Comparison of ENCODE assay signal across 8 mouse cellular contexts in genomic region chr11:70451797-70452498, GRCm38 (mm10). TPM values are rescaled to one million over a fixed set of nuclear protein-coding genes. Genes with fewer than 3 reads are reported as not detected.
DNase-seq lines count a peak whose midpoint lies in the region; ATAC-seq lines count a peak whose summit lies in the region.

TSS of gene Med11 (plus strand) at chr11:70451919.

- peak within 1 kb of the TSS; percentile 88 for H3K9ac ChIP-seq in heart, embryonic 13.5 days
- peak within 1 kb of the TSS; percentile 80 for H3K9ac ChIP-seq in liver, embryonic 12.5 days
- peak within 1 kb of the TSS; percentile 67 for H3K9ac ChIP-seq in stomach, embryonic 15.5 days

- no peaks in the 10 kb centered on the region; the same call in 1 of the 2 replicates for H3K4me1 ChIP-seq in brown adipose tissue, adult 24 weeks (ENCODE audit: control insufficient read depth, insufficient read depth, insufficient read length, low read length)
- H3K4me1 ChIP-seq in heart, embryonic 13.5 days: peaks cover 13% of the 10 kb centered on the region
- H3K4me1 ChIP-seq in liver, embryonic 12.5 days: peaks cover 21% of the 10 kb centered on the region
- peaks cover 6% of the 10 kb centered on the region; the same call in 1 of the 2 replicates for H3K4me1 ChIP-seq in stomach, embryonic 15.5 days

- no peaks in the 10 kb centered on the region for H3K9me3 ChIP-seq in heart, embryonic 13.5 days
- no peaks in the 10 kb centered on the region for H3K9me3 ChIP-seq in liver, embryonic 12.5 days (replicated peaks)
- no peaks in the 10 kb centered on the region for H3K9me3 ChIP-seq in stomach, embryonic 15.5 days

- H3K36me3 ChIP-seq in heart, embryonic 13.5 days: peaks cover 24% of the 10 kb centered on the region
- H3K36me3 ChIP-seq in liver, embryonic 12.5 days: peaks cover 13% of the 10 kb centered on the region
- no peaks in the 10 kb centered on the region for H3K36me3 ChIP-seq in stomach, embryonic 15.5 days

- no peaks in the 10 kb centered on the region for H3K27me3 ChIP-seq in heart, embryonic 13.5 days (replicated peaks)
- no peaks in the 10 kb centered on the region for H3K27me3 ChIP-seq in liver, embryonic 12.5 days (replicated peaks)
- no peaks in the 10 kb centered on the region for H3K27me3 ChIP-seq in stomach, embryonic 15.5 days (replicated peaks)

- H3K27ac ChIP-seq in brown adipose tissue, adult 24 weeks (replicated peaks; ENCODE audit: low read depth, low read length): peak within 1 kb of the TSS; percentile 98
- H3K27ac ChIP-seq in heart, embryonic 13.5 days (replicated peaks): peak within 1 kb of the TSS; percentile 95
- peak within 1 kb of the TSS; percentile 92 for H3K27ac ChIP-seq in liver, embryonic 12.5 days
- peak within 1 kb of the TSS; percentile 98 for H3K27ac ChIP-seq in stomach, embryonic 15.5 days

- peak within 1 kb of the TSS; percentile 79 for H3K4me3 ChIP-seq in brown adipose tissue, adult 24 weeks (ENCODE audit: insufficient read depth, low read depth, low read length)
- H3K4me3 ChIP-seq in heart, embryonic 13.5 days: peak within 1 kb of the TSS; percentile 68
- H3K4me3 ChIP-seq in liver, embryonic 12.5 days: peak within 1 kb of the TSS; percentile 78
- peak within 1 kb of the TSS; percentile 69 for H3K4me3 ChIP-seq in stomach, embryonic 15.5 days (replicated peaks)

- peak within 1 kb of the TSS; percentile 72 for H3K4me2 ChIP-seq in heart, embryonic 13.5 days
- H3K4me2 ChIP-seq in liver, embryonic 12.5 days: peak within 1 kb of the TSS; percentile 77
- H3K4me2 ChIP-seq in stomach, embryonic 15.5 days: peak within 1 kb of the TSS; percentile 76

- peak; percentile 96 for DNase-seq in CD4-positive, CD25-positive, alpha-beta regulatory T cell, adult 2 months (ENCODE audit: low read depth, low spot score)
- peak; percentile 80 for DNase-seq in fat pad, adult 2 months (ENCODE audit: extremely low read depth, low read depth, low spot score)
- DNase-seq in kidney, postnatal 10 days: peak; percentile 99
- peak; percentile 94 for DNase-seq in natural killer cell, adult 2 months (ENCODE audit: low spot score in 2 of 2)

- WGBS in heart, embryonic 13.5 days: under 1% methylated on average over 46 of the region's 46 CpGs
- under 1% methylated on average over 46 of the region's 46 CpGs for WGBS in liver, embryonic 12.5 days (ENCODE audit: insufficient replicate concordance)
- under 1% methylated on average over 46 of the region's 46 CpGs for WGBS in stomach, embryonic 15.5 days

- ATAC-seq in heart, embryonic 13.5 days (ENCODE audit: extremely low read depth, insufficient number of reproducible peaks, low FRiP score, low TSS enrichment): peak; percentile 97
- peak; percentile 97 for ATAC-seq in liver, embryonic 12.5 days
- ATAC-seq in stomach, embryonic 15.5 days (ENCODE audit: insufficient read depth, low FRiP score, low read depth): peak; percentile 98

RNA-seq across cellular contexts. Expression of gene Med11, which starts in this region (rescaled TPM):
- polyA plus RNA-seq in brown adipose tissue, adult 24 weeks (2012; ENCODE audit: insufficient read depth, insufficient read length, missing spikeins): 15.0 and 16.7 TPM in 2 replicates
- 25.5 and 26.2 TPM in 2 replicates for polyA plus RNA-seq in heart, embryonic 13.5 days (2015; fragmentation: Nextera tagmentation; extraction: Ambion mirVana)
- polyA plus RNA-seq in liver, embryonic 12.5 days (2016; fragmentation: Nextera tagmentation; extraction: Ambion mirVana): 19.7 and 21.7 TPM in 2 replicates
- polyA plus RNA-seq in stomach, embryonic 15.5 days (2015; fragmentation: Nextera tagmentation; extraction: Ambion mirVana): 36.1 and 40.6 TPM in 2 replicates

Comparison
In these comparisons a context has a peak if more than half of its experiments do, and no peak if none do; other contexts are left out.
1. Peak in every context shown above with its lines: DNase-seq, ATAC-seq, H3K4me3 ChIP-seq and H3K27ac ChIP-seq.